Mouse (Mus musculus): ENCODE results near the gene Gtpbp1.

GRCm38 (mm10) chr15:79664666-79665065, 26.0 kb upstream of the Gtpbp1 start:
- TF ChIP-seq POLR2A (IDR thresholded peaks at IDR 0.05; ENCODE audit: low read depth, low read length) (no peak), CTCF (IDR thresholded peaks at IDR 0.05; ENCODE audit: borderline replicate concordance, insufficient read depth, low read length) (no peak)

Measured in embryonic fibroblast, embryonic 13.5 days (primary cell).